Mouse (Mus musculus) adrenal gland, postnatal 0 days (tissue): Measurements from ENCODE around the gene Olfr608. TPM values are rescaled to one million over a fixed set of nuclear protein-coding genes. Genes with fewer than 3 reads are reported as not detected.

Source experiments
- polyA plus RNA-seq: library from polyadenylated mRNA; unstranded; fragments of >200 nt; fragmentation: Nextera tagmentation; extraction: Ambion mirVana; gene quantifications from 2 replicates; pipeline ENCODE4 v1.2.1, GENCODE M21; 2015

Olfr608 gene
- not detected in 2 replicates for polyA plus RNA-seq

GRCm38 (mm10) chr7:103469577-103469976 is at the start of gene Olfr608:
Olfr608 (plus strand) TSS chr7:103469877.

DNA sequence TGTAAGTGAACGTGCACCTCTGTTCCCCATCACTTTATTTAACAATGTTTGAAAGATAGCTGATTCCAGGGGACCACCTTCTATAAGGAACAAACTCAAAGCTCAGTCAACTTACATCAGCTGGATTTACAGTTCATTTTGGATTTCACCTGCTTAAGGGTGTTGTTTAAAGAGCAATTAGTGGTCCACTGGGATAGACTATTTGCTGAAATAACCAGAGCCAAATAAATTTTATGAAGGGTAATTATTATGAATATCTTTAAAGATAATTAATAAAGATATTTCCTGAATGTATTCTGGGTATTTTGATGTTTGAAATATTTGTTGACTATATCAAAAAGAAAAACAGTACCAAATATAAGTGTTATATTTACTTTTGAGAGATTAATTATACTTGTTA is 24.3 kb upstream of the Olfr608 start, which contains the start of gene Olfr605:
Gene Olfr605, minus strand, starts transcription at position 101 of the 400 bp plus-strand sequence.

GRCm38 (mm10) chr7:103448746-103449145 is 20.9 kb upstream of the Olfr608 start, which contains the start of gene Olfr606:
Olfr606 (plus strand) TSS chr7:103449046.

DNA sequence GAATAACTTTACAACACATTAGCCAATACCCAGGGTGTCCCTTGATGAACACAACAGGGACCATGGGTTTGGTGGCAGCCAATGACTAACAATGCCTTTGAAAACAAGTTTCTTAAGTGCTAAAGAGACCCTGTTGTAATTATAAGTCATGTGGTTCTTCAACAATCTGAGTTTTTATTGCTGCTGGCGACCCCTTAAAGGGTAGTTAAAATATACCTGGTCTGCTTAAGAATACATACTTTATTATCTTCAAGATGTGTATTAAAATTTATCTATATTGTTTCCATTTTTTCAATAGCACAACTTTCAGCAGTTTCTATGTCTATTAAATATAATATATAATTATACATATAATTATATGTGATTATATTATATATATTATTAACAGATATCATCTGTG is 28.3 kb downstream of the Olfr608 start, which contains the start of gene Olfr609:
Gene Olfr609, minus strand, starts transcription at position 101 of the 400 bp plus-strand sequence.

DNA sequence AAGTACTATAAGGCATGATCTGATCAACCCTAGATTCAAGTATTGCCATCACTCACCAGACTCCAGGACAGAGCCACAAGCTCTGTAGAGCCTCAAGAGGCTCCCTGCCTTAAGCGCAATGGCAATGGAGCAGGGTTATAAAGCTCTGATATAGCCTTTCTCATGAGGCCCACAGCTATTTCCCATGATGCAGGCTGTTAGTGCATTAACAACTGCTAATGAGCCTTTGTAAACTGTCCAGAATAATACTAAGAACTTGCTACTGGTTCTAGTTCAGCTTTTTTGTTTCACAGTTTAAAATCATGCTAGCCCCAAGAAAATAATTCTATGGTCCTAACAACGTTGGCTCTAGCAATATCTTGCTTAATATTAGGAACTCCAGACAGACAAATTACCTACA is 42.3 kb downstream of the Olfr608 start, which contains the start of gene Olfr610:
Gene Olfr610, minus strand, starts transcription at position 101 of the 400 bp plus-strand sequence.

DNA sequence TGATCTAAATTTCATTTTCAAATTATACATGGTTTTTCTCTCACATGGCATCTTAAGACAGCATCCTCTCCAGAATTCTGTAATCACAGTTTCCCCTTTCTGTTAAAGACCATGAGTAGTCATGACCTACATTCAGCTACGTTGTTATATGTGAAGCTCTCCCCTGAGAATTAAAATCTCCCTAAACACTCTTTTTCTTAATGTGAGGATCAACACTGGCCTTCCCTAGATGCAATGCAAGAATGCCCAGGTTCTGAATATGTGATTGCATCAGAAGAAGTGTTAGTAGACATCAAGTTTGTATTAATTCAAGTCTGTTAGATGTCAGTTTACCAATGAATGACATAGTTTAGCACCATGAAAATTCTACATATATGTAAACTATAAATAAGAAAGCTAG is 51.1 kb downstream of the Olfr608 start, which contains the start of gene Olfr611:
Gene Olfr611, minus strand, starts transcription at position 101 of the 400 bp plus-strand sequence.

Other genes with a start within 250 kb of the Olfr608 start
- gene Usp17ld, start 217.4 kb upstream of the Olfr608 start, polyA plus RNA-seq: not detected in 2 replicates
- not detected in 2 replicates for gene Olfr596, start 164.2 kb upstream of the Olfr608 start, polyA plus RNA-seq
- gene Olfr597, start 153.6 kb upstream of the Olfr608 start, polyA plus RNA-seq: not detected in 2 replicates
- gene Olfr598, start 146.3 kb upstream of the Olfr608 start, polyA plus RNA-seq: not detected in 2 replicates
- gene Olfr599, start 134.0 kb upstream of the Olfr608 start, polyA plus RNA-seq: not detected in 2 replicates
- not detected in 2 replicates for gene Olfr600, start 120.2 kb upstream of the Olfr608 start, polyA plus RNA-seq
- gene Olfr601, start 107.2 kb upstream of the Olfr608 start, polyA plus RNA-seq: not detected in 2 replicates
- not detected in 2 replicates for gene Olfr603, start 83.7 kb upstream of the Olfr608 start, polyA plus RNA-seq
- gene Usp17lc, start 54.8 kb upstream of the Olfr608 start, polyA plus RNA-seq: not detected in 2 replicates
- gene Olfr605, start 24.4 kb upstream of the Olfr608 start, polyA plus RNA-seq: not detected in 2 replicates
- gene Olfr606, start 20.8 kb upstream of the Olfr608 start, polyA plus RNA-seq: not detected in 2 replicates
- not detected in 2 replicates for gene Olfr607, start 5.7 kb upstream of the Olfr608 start, polyA plus RNA-seq
- gene Olfr609, start 28.2 kb downstream of the Olfr608 start, polyA plus RNA-seq: not detected in 2 replicates
- not detected in 2 replicates for gene Olfr610, start 42.2 kb downstream of the Olfr608 start, polyA plus RNA-seq
- not detected in 2 replicates for gene Olfr611, start 51.0 kb downstream of the Olfr608 start, polyA plus RNA-seq
- gene Olfr612, start 72.8 kb downstream of the Olfr608 start, polyA plus RNA-seq: not detected in 2 replicates
- gene Olfr613, start 78.2 kb downstream of the Olfr608 start, polyA plus RNA-seq: not detected in 2 replicates
- gene Olfr615, start 86.2 kb downstream of the Olfr608 start, polyA plus RNA-seq: not detected in 2 replicates
- not detected in 2 replicates for gene Olfr616, start 99.3 kb downstream of the Olfr608 start, polyA plus RNA-seq
- not detected in 2 replicates for gene Olfr617, start 103.2 kb downstream of the Olfr608 start, polyA plus RNA-seq
- gene Olfr618, start 120.2 kb downstream of the Olfr608 start, polyA plus RNA-seq: not detected in 2 replicates
- gene Olfr619, start 130.7 kb downstream of the Olfr608 start, polyA plus RNA-seq: not detected in 2 replicates
- gene Olfr620, start 142.7 kb downstream of the Olfr608 start, polyA plus RNA-seq: not detected in 2 replicates
- gene Olfr622, start 172.8 kb downstream of the Olfr608 start, polyA plus RNA-seq: not detected in 2 replicates
- gene Olfr623, start 193.8 kb downstream of the Olfr608 start, polyA plus RNA-seq: not detected in 2 replicates
- 0.06 TPM in 1 of 2 replicates, not detected in the other for gene Olfr624, start 201.3 kb downstream of the Olfr608 start, polyA plus RNA-seq
- not detected in 2 replicates for gene Olfr625-ps1, start 212.8 kb downstream of the Olfr608 start, polyA plus RNA-seq
- not detected in 2 replicates for gene Olfr243, start 244.8 kb downstream of the Olfr608 start, polyA plus RNA-seq